In genomic region chr10:59252396-59252795, GRCm38 (mm10) we compare ENCODE assay signal across 29 mouse cellular contexts. TPM values are rescaled to one million over a fixed set of nuclear protein-coding genes. Genes with fewer than 3 reads are reported as not detected.
A peak's percentile ranks its signal among the peaks of the same experiment; 100 is the strongest.
DNase-seq lines count a peak whose midpoint lies in the region; ATAC-seq and TF ChIP-seq lines count a peak whose summit lies in the region.
"Had no signal": no experiment of that assay in that cellular context is flagged by ENCODE, and none has a peak within 500 bp of the region (broad histone marks: within the 10 kb centered on the region; RNA-seq: fewer than 3 reads in every experiment).

No protein-coding gene starts in this region.

- no peak for TF ChIP-seq CTCF in kidney, postnatal 0 days (IDR thresholded peaks at IDR 0.05; ENCODE audit: low read depth)

- no peaks in the 10 kb centered on the region for H3K36me3 ChIP-seq in kidney, postnatal 0 days (ENCODE audit: insufficient read depth, low read length)
- no peaks in the 10 kb centered on the region for H3K36me3 ChIP-seq in intestine, embryonic 16.5 days (ENCODE audit: control insufficient read depth, insufficient read depth, low read length)
- no peaks in the 10 kb centered on the region for H3K36me3 ChIP-seq in stomach, embryonic 16.5 days (ENCODE audit: control insufficient read depth, insufficient read depth, low read length)
- no peaks in the 10 kb centered on the region for H3K36me3 ChIP-seq in forebrain, embryonic 14.5 days (ENCODE audit: control insufficient read depth, insufficient read depth, low read length)
- H3K36me3 ChIP-seq: embryonic facial prominence, embryonic 12.5 days; forebrain, embryonic 12.5 days; hindbrain, embryonic 10.5 days; hindbrain, embryonic 15.5 days; limb, embryonic 13.5 days; liver, embryonic 13.5 days; neural tube, embryonic 12.5 days had no signal

- WGBS in kidney, postnatal 0 days, result 35% methylated on average over 8 of the region's 8 CpGs
- WGBS in intestine, embryonic 16.5 days, result 23% methylated on average over 8 of the region's 8 CpGs
- 28% methylated on average over 8 of the region's 8 CpGs for WGBS in stomach, embryonic 16.5 days
- 80% methylated on average over 8 of the region's 8 CpGs for WGBS in forebrain, embryonic 14.5 days

- no peaks in the 10 kb centered on the region for H3K27me3 ChIP-seq in kidney, postnatal 0 days (ENCODE audit: insufficient read depth, low read length)
- H3K27me3 ChIP-seq in intestine, embryonic 16.5 days (replicated peaks; ENCODE audit: control insufficient read depth, insufficient read depth, low read length), result no peaks in the 10 kb centered on the region
- H3K27me3 ChIP-seq in stomach, embryonic 16.5 days (ENCODE audit: control insufficient read depth, insufficient read depth, low read length), result no peaks in the 10 kb centered on the region
- no peaks in the 10 kb centered on the region for H3K27me3 ChIP-seq in forebrain, embryonic 14.5 days (replicated peaks; ENCODE audit: control insufficient read depth, insufficient read depth, low read length)
- H3K27me3 ChIP-seq: CH12.LX; embryonic facial prominence, embryonic 12.5 days; forebrain, embryonic 12.5 days; hindbrain, embryonic 15.5 days; limb, embryonic 13.5 days; liver, embryonic 13.5 days; neural tube, embryonic 12.5 days had no signal

- no peak for ATAC-seq in kidney, postnatal 0 days (replicated peaks; ENCODE audit: low FRiP score, low read depth)
- peak; percentile 69; the same call in 1 of the 2 replicates for ATAC-seq in intestine, embryonic 16.5 days
- ATAC-seq in stomach, embryonic 16.5 days (ENCODE audit: insufficient read depth, low FRiP score), result peak; percentile 69; the same call in 1 of the 2 replicates
- ATAC-seq in forebrain, embryonic 14.5 days, result no peak
- ATAC-seq: inflammation-experienced regulatory T-cells, adult 6 months; midbrain, embryonic 16.5 days had no signal

- H3K27ac ChIP-seq in kidney, postnatal 0 days, result no peak overlapping the region
- H3K27ac ChIP-seq in intestine, embryonic 16.5 days (ENCODE audit: low read length), result no peak overlapping the region
- H3K27ac ChIP-seq in stomach, embryonic 16.5 days (ENCODE audit: low read length), result no peak overlapping the region
- no peak overlapping the region for H3K27ac ChIP-seq in forebrain, embryonic 14.5 days (ENCODE audit: low read depth, low read length)
- H3K27ac ChIP-seq: embryonic facial prominence, embryonic 12.5 days; forebrain, embryonic 12.5 days; hindbrain, embryonic 10.5 days; hindbrain, embryonic 15.5 days; limb, embryonic 13.5 days; liver, embryonic 13.5 days; neural tube, embryonic 12.5 days had no signal

- no peaks in the 10 kb centered on the region for H3K4me1 ChIP-seq in kidney, postnatal 0 days (replicated peaks; ENCODE audit: insufficient read depth, low read length)
- H3K4me1 ChIP-seq in intestine, embryonic 16.5 days (ENCODE audit: control insufficient read depth, insufficient read depth, low read length), result peaks cover 4% of the 10 kb centered on the region; the same call in 1 of the 2 replicates
- peaks cover 4% of the 10 kb centered on the region; the same call in 1 of the 2 replicates for H3K4me1 ChIP-seq in stomach, embryonic 16.5 days (ENCODE audit: control insufficient read depth, insufficient read depth, low read length)
- no peaks in the 10 kb centered on the region for H3K4me1 ChIP-seq in forebrain, embryonic 14.5 days (ENCODE audit: control insufficient read depth, insufficient read depth, low read length)
- H3K4me1 ChIP-seq: embryonic facial prominence, embryonic 12.5 days; forebrain, embryonic 12.5 days; hindbrain, embryonic 10.5 days; hindbrain, embryonic 15.5 days; limb, embryonic 13.5 days; neural tube, embryonic 12.5 days had no signal

- no peak overlapping the region for H3K4me2 ChIP-seq in kidney, postnatal 0 days (ENCODE audit: low read length)
- no peak overlapping the region for H3K4me2 ChIP-seq in intestine, embryonic 16.5 days (ENCODE audit: low read depth, low read length)
- no peak overlapping the region for H3K4me2 ChIP-seq in stomach, embryonic 16.5 days (ENCODE audit: low read depth, low read length)
- no peak overlapping the region for H3K4me2 ChIP-seq in forebrain, embryonic 14.5 days (ENCODE audit: low read length)
- H3K4me2 ChIP-seq: embryonic facial prominence, embryonic 12.5 days; forebrain, embryonic 12.5 days; hindbrain, embryonic 15.5 days; limb, embryonic 13.5 days; liver, embryonic 13.5 days; neural tube, embryonic 12.5 days had no signal

- no peaks in the 10 kb centered on the region for H3K9me3 ChIP-seq in kidney, postnatal 0 days (replicated peaks; ENCODE audit: low read length)
- H3K9me3 ChIP-seq in intestine, embryonic 16.5 days (ENCODE audit: control insufficient read depth, low read length), result no peaks in the 10 kb centered on the region
- no peaks in the 10 kb centered on the region for H3K9me3 ChIP-seq in stomach, embryonic 16.5 days (replicated peaks; ENCODE audit: control insufficient read depth, low read length)
- H3K9me3 ChIP-seq in forebrain, embryonic 14.5 days (replicated peaks; ENCODE audit: control insufficient read depth, low read length), result no peaks in the 10 kb centered on the region
- H3K9me3 ChIP-seq: embryonic facial prominence, embryonic 12.5 days; forebrain, embryonic 12.5 days; hindbrain, embryonic 10.5 days; hindbrain, embryonic 15.5 days; limb, embryonic 13.5 days; liver, embryonic 13.5 days; neural tube, embryonic 12.5 days had no signal

- H3K4me3 ChIP-seq in kidney, postnatal 0 days (replicated peaks; ENCODE audit: low read depth, low read length), result no peak overlapping the region
- H3K4me3 ChIP-seq in intestine, embryonic 16.5 days (ENCODE audit: low read length), result no peak overlapping the region
- no peak overlapping the region for H3K4me3 ChIP-seq in stomach, embryonic 16.5 days (replicated peaks; ENCODE audit: low read length)
- H3K4me3 ChIP-seq in forebrain, embryonic 14.5 days (ENCODE audit: low read depth, low read length), result no peak overlapping the region
- H3K4me3 ChIP-seq: embryonic facial prominence, embryonic 12.5 days; erythroblast, embryonic 14.5 days; forebrain, embryonic 12.5 days; hindbrain, embryonic 10.5 days; hindbrain, embryonic 15.5 days; limb, embryonic 13.5 days; liver, embryonic 13.5 days; neural tube, embryonic 12.5 days had no signal

- DNase-seq in kidney, postnatal 0 days (ENCODE audit: low spot score), result peak; percentile 65
- DNase-seq in kidney, adult 11 months, result no peak
- DNase-seq in NIH3T3 (ENCODE audit: low read depth), result peak; percentile 72
- no peak for DNase-seq in embryo, embryonic 11 days
- DNase-seq in forebrain, embryonic 14.5 days (ENCODE audit: low spot score), result no peak
- DNase-seq: adrenal gland, adult 8-10 months; cerebellum, adult 2 months; cerebellum, postnatal 14 days; gastrocnemius, postnatal 14 days; heart, postnatal 14 days; kidney, postnatal 10 days; layer of hippocampus, adult 9-11 months; liver, embryonic 13.5 days; lung, adult 18-20 months; lung, postnatal 10 days; right cerebral cortex, postnatal 4 days; thymus, postnatal 14 days had no signal

- no peak overlapping the region for H3K9ac ChIP-seq in kidney, postnatal 0 days (ENCODE audit: low read depth, low read length)
- H3K9ac ChIP-seq in intestine, embryonic 16.5 days (ENCODE audit: low read depth, low read length), result no peak overlapping the region
- no peak overlapping the region for H3K9ac ChIP-seq in stomach, embryonic 16.5 days (ENCODE audit: low read length)
- H3K9ac ChIP-seq in forebrain, embryonic 14.5 days (ENCODE audit: low read length), result no peak overlapping the region
- H3K9ac ChIP-seq: embryonic facial prominence, embryonic 12.5 days; forebrain, embryonic 12.5 days; hindbrain, embryonic 15.5 days; limb, embryonic 13.5 days; liver, embryonic 13.5 days; neural tube, embryonic 12.5 days had no signal

RNA-seq across cellular contexts. Expression of gene Sowahc, which starts 30.6 kb away (rescaled TPM):
- 7.6 and 8.7 TPM in 2 replicates for polyA plus RNA-seq in kidney, postnatal 0 days (2015; fragmentation: Nextera tagmentation; extraction: Ambion mirVana)
- polyA plus RNA-seq in intestine, embryonic 16.5 days (2015; fragmentation: Nextera tagmentation; extraction: Ambion mirVana), result 11.2 and 11.7 TPM in 2 replicates
- polyA plus RNA-seq in stomach, embryonic 16.5 days (2015; fragmentation: Nextera tagmentation; extraction: Ambion mirVana), result 20.6 and 21.3 TPM in 2 replicates
- 10.8 and 13.1 TPM in 2 replicates for polyA plus RNA-seq in forebrain, embryonic 14.5 days (2014; fragmentation: Nextera tagmentation; extraction: Ambion mirVana)
- polyA plus RNA-seq: erythroblast, embryonic 14.5 days had no signal

RNA-seq across cellular contexts. Expression of gene Sept10, which starts 30.7 kb away (rescaled TPM):
- polyA plus RNA-seq in kidney, postnatal 0 days (2015; fragmentation: Nextera tagmentation; extraction: Ambion mirVana), result 60.8 and 62.7 TPM in 2 replicates
- 24.6 and 25.6 TPM in 2 replicates for polyA plus RNA-seq in intestine, embryonic 16.5 days (2015; fragmentation: Nextera tagmentation; extraction: Ambion mirVana)
- polyA plus RNA-seq in stomach, embryonic 16.5 days (2015; fragmentation: Nextera tagmentation; extraction: Ambion mirVana), result 37.9 and 41.7 TPM in 2 replicates
- 30.7 and 32.0 TPM in 2 replicates for polyA plus RNA-seq in forebrain, embryonic 14.5 days (2014; fragmentation: Nextera tagmentation; extraction: Ambion mirVana)
- polyA plus RNA-seq: erythroblast, embryonic 14.5 days had no signal

Comparison
In these comparisons a context has a peak if more than half of its experiments do, and no peak if none do; other contexts are left out.
1. DNase-seq: peak in kidney, postnatal 0 days (single experiment) and NIH3T3 (single experiment); none in kidney, adult 11 months (single experiment), embryo, embryonic 11 days (single experiment) and forebrain, embryonic 14.5 days (single experiment).
2. ATAC-seq: peak in intestine, embryonic 16.5 days (single experiment) and stomach, embryonic 16.5 days (single experiment); none in kidney, postnatal 0 days (single experiment) and forebrain, embryonic 14.5 days (single experiment).